Mouse (Mus musculus) neural tube, postnatal 0 days (tissue): ENCODE measurements around the gene Adam8. TPM values are rescaled to one million over a fixed set of nuclear protein-coding genes. Genes with fewer than 3 reads are reported as not detected.

Source experiments
- microRNA counts: library from miRNA; unstranded; fragments of <30 nt; microRNA quantifications from one replicate; lab custom pipeline; 2015
- microRNA-seq: library from miRNA; unstranded; fragments of <30 nt; microRNA quantifications from one replicate; pipeline ENCODE4, GENCODE M21; 2016
- polyA plus RNA-seq: library from polyadenylated mRNA; unstranded; fragments of >200 nt; fragmentation: Nextera tagmentation; extraction: Ambion mirVana; gene quantifications from 2 replicates; pipeline ENCODE4 v1.2.1, GENCODE M21; 2015

Gene Adam8
- 0.85 and 0.88 TPM in 2 replicates for polyA plus RNA-seq

GRCm38 (mm10) chr7:139992406-139992805 lies at the start of gene Adam8:
Gene Adam8 (minus strand): TSS chr7:139992562.

GRCm38 (mm10) chr7:140036281-140037170 lies 44.2 kb upstream of the Adam8 start, which contains the start of the genes Zfp511 and Tubgcp2:
Gene Zfp511 (plus strand): TSS chr7:140036391.
Gene Tubgcp2 (minus strand): TSS chr7:140036669.

GRCm38 (mm10) chr7:139978278-139978892 lies 14.0 kb downstream of the Adam8 start, which contains the start of gene 6430531B16Rik:
Gene 6430531B16Rik (minus strand): TSS chr7:139978755.

GRCm38 (mm10) chr7:139943674-139944281 lies 48.6 kb downstream of the Adam8 start, which contains the start of gene Utf1:
Gene Utf1 (plus strand): TSS chr7:139943789.

MicroRNAs encoded within 50 kb of the gene (microRNA counts, 519-probe panel; counts per million panel counts)
- microRNA mmu-miR-202-3p (lab: Ali Mortazavi, UCI) (40.5 counts per million), microRNA mmu-miR-202-5p (lab: Ali Mortazavi, UCI) (40.5 counts per million)

Small RNA genes within 50 kb of the gene (microRNA-seq; reads per million reads assigned to microRNA genes)
- gene Mir202 (1.5 reads per million), gene Mir7062 (not detected), gene mmu-mir-7686 (not detected)

Other genes with a start within 250 kb of the Adam8 start
- 62.5 and 63.1 TPM in 2 replicates for gene Adgra1, start 158.4 kb downstream of the Adam8 start, polyA plus RNA-seq
- 12.1 and 14.6 TPM in 2 replicates for gene Kndc1, start 97.9 kb downstream of the Adam8 start, polyA plus RNA-seq
- not detected in 2 replicates for gene Utf1, start 48.8 kb downstream of the Adam8 start, polyA plus RNA-seq
- gene 6430531B16Rik, start 13.8 kb downstream of the Adam8 start, polyA plus RNA-seq, result 1.1 and 1.5 TPM in 2 replicates
- 52.0 and 54.8 TPM in 2 replicates for gene Zfp511, start 43.8 kb upstream of the Adam8 start, polyA plus RNA-seq
- gene Tubgcp2, start 44.1 kb upstream of the Adam8 start, polyA plus RNA-seq, result 44.1 and 46.2 TPM in 2 replicates
- gene Msx3, start 56.5 kb upstream of the Adam8 start, polyA plus RNA-seq, result 0.79 and 0.99 TPM in 2 replicates
- 625 and 662 TPM in 2 replicates for gene Caly, start 90.0 kb upstream of the Adam8 start, polyA plus RNA-seq
- gene Prap1, start 100.8 kb upstream of the Adam8 start, polyA plus RNA-seq, result not detected in 2 replicates
- gene Fuom, start 109.9 kb upstream of the Adam8 start, polyA plus RNA-seq, result 64.5 and 69.4 TPM in 2 replicates
- 8.7 and 11.0 TPM in 2 replicates for gene Paox, start 123.2 kb upstream of the Adam8 start, polyA plus RNA-seq
- 127 and 133 TPM in 2 replicates for gene Echs1, start 123.9 kb upstream of the Adam8 start, polyA plus RNA-seq
- 30.5 and 34.5 TPM in 2 replicates for gene Mtg1, start 145.0 kb upstream of the Adam8 start, polyA plus RNA-seq
- gene Sprn, start 162.3 kb upstream of the Adam8 start, polyA plus RNA-seq, result 31.2 and 31.7 TPM in 2 replicates
- gene Olfr522, start 172.2 kb upstream of the Adam8 start, polyA plus RNA-seq, result not detected in 2 replicates
- not detected in 2 replicates for gene Olfr523, start 180.7 kb upstream of the Adam8 start, polyA plus RNA-seq
- gene Olfr524, start 213.4 kb upstream of the Adam8 start, polyA plus RNA-seq, result not detected in 2 replicates
- not detected in 2 replicates for gene Cd163l1, start 225.7 kb upstream of the Adam8 start, polyA plus RNA-seq